Mouse (Mus musculus) thymus, postnatal 10 days (tissue): ENCODE data around the gene Ets2.
"Not testable (repeated sequence)": the region's sequence is repeated elsewhere in the genome, so short reads cannot be mapped to it uniquely, and the experiment has no call there.

Experiments
- DNase-seq, 2 experiments: peaks; one replicate each; pipeline ENCODE4 v3.0.0; 2021; ENCODE audit warnings: low spot score in 2 of 2

Gene Ets2

GRCm38 (mm10) chr16:95734785-95735184, 32.9 kb downstream of the Ets2 start:
- DNase-seq: no peak

GRCm38 (mm10) chr16:95736059-95736458, 34.2 kb downstream of the Ets2 start:
- DNase-seq: no peak

- no peak for DNase-seq
Observed at GRCm38 (mm10) chr16:95736470-95736869, 34.6 kb downstream of the Ets2 start.

- DNase-seq: no peak
Observed at GRCm38 (mm10) chr16:95739522-95739921, 37.6 kb downstream of the Ets2 start.

- no peak for DNase-seq
Observed at GRCm38 (mm10) chr16:95741358-95741757, 39.5 kb downstream of the Ets2 start.

- DNase-seq: no peak
Observed at GRCm38 (mm10) chr16:95741915-95742739, 40.3 kb downstream of the Ets2 start.

- DNase-seq: no peak
Observed at GRCm38 (mm10) chr16:95742740-95743030, 40.8 kb downstream of the Ets2 start.

GRCm38 (mm10) chr16:95743104-95743503, 41.2 kb downstream of the Ets2 start:
- DNase-seq: no peak

- no peak for DNase-seq
Observed at GRCm38 (mm10) chr16:95744771-95745170, 42.9 kb downstream of the Ets2 start.

- DNase-seq: no peak
Observed at GRCm38 (mm10) chr16:95745685-95746084, 43.8 kb downstream of the Ets2 start.

- DNase-seq: no peak
Observed at GRCm38 (mm10) chr16:95746565-95746964, 44.7 kb downstream of the Ets2 start.

GRCm38 (mm10) chr16:95749291-95750103, 47.6 kb downstream of the Ets2 start:
- peak in 1 of 2 experiments; percentile 42 for DNase-seq

GRCm38 (mm10) chr16:95750211-95750629, 48.3 kb downstream of the Ets2 start:
- peak; percentile 72 to 78 for DNase-seq

GRCm38 (mm10) chr16:95752502-95752901, 50.6 kb downstream of the Ets2 start:
- DNase-seq: no peak

- no peak for DNase-seq
Observed at GRCm38 (mm10) chr16:95753295-95753694, 51.4 kb downstream of the Ets2 start.

- no peak for DNase-seq
Observed at GRCm38 (mm10) chr16:95759151-95759987, 57.5 kb downstream of the Ets2 start.

- DNase-seq: no peak
Observed at GRCm38 (mm10) chr16:95759988-95760391, 58.1 kb downstream of the Ets2 start.

- DNase-seq: peak in 1 of 2 experiments; percentile 40
Observed at GRCm38 (mm10) chr16:95761742-95762141, 59.9 kb downstream of the Ets2 start.

GRCm38 (mm10) chr16:95763201-95763600, 61.3 kb downstream of the Ets2 start:
- DNase-seq: peak in 1 of 2 experiments; percentile 18

- not testable (repeated sequence) for DNase-seq
Observed at GRCm38 (mm10) chr16:95764041-95764440, 62.2 kb downstream of the Ets2 start.

- DNase-seq: no peak
Observed at GRCm38 (mm10) chr16:95766181-95766580, 64.3 kb downstream of the Ets2 start.

GRCm38 (mm10) chr16:95767246-95767645, 65.4 kb downstream of the Ets2 start:
- DNase-seq: no peak
